Mouse (Mus musculus) right cerebral cortex, postnatal 4 days (tissue): ENCODE results near the gene Obsl1.
A peak's percentile ranks its signal among the peaks of the same experiment; 100 is the strongest.

Experiments
- DNase-seq: peaks from one replicate; pipeline ENCODE4 v3.0.0-alpha.2; 2022

Obsl1 gene

DNA sequence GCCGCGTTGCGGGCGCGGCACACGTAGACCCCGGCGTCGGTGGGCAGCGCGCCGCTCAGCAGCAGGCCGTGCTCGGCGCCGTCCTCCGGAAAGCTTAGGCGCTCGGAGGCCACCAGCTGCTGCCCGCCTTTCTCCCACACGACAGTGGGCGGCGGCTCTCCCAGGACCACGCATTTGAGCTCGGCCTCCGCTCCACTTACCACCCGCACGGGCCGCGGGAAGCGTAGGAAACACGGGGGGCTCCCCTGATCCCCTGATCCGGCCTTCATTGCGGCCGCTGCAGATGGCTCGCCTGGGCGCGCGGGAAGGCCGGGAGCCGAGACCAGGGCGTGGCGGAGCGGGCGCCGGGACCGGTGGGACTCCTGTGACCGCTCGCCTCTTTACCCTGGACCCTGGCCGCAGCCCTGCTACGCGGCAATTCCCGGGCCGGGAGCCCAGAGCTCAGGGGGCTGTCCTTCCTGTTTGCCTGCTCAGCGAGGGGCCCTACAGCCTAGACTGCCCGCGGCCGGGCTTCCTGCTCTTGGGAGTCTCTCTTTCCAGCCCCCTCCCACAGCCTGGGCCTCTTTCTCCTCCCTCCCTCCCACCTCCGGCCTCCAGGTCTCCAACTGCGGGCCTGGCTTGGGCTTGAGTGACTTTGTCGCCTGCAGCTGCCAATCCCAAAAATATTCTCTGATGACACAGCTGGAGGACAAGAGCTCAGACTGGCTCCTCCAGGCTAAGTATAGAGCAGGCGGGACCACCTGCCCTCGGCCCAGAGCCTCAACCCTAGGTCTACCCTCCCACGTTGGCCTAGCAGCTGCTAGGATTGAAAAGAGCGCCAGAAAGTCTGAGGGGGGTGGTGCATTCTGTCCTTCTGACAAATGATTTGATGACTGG lies at the start of gene Obsl1:
Gene Obsl1 (minus strand): TSS at position 497 of the 876 bp plus-strand sequence.
- DNase-seq: peak; percentile 67

DNA sequence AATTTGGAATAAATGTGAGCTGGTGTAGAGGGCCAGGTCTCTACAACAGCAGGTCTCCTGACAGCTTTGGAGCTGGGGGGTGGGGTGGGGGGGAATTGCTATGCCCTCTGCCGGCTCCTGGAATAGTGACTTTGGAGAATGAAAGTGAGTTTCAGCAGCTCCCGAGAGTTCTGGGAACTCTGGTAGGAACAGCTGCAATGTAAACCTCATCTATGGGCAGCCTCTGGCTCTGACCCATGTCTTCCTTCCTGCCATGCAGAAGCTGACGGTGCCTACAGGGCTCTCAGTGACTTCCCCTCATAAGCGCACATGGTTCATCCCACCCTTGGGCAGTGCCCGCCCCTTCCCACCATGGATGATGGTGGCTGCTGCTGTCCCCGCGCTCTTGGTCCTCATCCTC lies 49.4 kb upstream of the Obsl1 start:
- no peak for DNase-seq

DNA sequence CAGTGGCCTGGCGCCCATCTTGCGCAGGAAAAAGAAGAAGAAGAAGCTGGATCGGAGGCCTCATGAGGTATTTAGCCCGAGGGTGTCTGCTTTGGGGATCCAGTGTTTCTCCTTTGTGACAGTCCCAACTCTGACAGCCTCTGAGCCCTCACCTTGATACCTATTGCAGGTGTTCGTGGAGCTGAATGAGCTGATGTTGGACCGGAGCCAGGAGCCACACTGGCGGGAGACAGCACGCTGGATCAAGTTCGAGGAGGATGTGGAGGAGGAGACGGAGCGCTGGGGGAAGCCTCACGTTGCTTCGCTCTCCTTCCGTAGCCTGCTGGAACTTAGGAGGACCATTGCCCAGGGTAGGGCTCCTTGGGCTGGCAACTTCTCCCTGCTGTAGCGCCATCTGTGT lies 44.3 kb upstream of the Obsl1 start:
- DNase-seq: no peak

DNA sequence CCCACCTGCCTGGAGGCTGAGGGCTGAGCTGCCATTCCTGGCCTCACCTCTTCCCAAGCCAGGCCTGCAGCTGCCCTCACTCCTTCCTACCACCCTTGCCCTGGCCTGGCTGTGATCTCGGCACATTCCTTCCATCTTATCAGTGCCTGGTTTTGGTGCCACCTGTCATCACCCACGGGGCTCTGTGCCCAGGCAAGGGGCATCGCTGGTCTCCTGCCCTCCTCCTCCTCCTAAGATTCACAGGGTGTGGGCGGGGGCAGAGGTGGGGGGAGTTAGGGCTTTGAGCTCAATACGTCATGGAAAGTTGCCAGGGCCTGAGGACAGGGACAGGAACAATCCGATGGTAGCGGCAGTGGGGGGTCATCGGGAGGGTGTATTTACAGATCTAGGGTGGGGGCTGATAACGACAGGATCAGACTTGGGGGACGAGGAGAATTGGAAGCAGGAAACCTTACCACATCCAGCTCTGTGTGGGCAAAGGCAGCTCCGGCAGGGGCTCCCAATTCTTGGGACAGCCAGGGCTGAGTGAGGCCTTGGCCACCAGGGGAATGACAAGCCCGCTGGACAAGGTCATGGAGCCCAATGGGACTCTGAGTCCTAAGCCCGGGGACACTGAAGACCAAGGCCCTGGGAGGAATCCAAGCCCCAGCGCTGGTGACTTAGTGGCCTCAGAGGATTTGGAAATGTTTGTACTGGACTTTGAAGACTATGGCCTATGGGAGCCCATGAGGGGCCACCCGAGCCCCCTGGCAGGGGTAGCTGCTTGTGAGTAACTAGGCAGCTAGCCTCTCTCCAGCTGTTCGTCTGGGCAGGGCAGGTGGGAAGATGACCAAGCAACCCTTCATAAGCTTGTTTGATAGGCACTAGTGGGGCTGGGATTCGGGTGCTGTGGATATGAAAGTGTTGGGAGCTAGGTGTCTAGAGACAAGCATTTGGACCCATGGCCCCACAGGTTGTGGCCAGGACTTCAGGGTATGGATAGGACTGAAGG lies 43.3 kb upstream of the Obsl1 start:
- DNase-seq: no peak

DNA sequence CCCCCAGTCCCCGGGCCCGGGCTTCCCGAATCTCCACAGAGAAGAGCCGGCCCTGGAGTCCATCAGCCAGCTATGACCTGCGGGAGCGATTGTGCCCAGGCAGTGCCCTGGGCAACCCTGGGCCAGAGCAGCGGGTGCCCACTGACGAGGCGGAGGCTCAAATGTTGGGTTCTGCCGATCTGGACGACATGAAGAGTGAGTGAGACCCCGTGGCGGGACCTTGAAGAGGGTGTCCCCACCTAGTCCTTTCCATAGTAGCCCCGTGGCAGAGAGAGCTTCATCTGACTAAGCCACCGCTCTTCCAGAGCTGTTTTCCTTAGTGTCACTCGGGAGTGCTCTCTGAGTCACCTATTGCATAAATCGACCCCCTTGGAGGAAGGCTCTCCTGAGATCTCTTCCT lies 42.6 kb upstream of the Obsl1 start:
- DNase-seq: no peak

DNA sequence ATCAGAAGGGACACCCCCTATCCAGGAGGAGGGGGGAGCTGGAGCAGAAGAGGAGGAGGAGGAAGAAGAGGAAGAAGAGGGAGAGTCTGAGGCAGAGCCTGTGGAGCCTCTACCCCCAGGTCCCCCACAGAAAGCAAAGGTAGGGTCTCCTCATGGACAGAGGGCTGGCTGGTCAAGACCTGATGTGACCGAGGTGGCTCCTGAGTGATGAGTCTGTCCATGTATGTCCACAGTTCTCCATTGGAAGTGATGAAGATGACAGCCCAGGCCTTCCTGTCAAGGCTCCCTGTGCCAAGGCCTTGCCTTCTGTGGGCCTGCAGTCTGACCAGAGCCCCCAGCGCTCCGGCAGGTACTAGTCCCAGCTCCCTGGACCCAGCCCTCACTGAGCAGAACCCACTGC lies 41.8 kb upstream of the Obsl1 start:
- DNase-seq: no peak

DNA sequence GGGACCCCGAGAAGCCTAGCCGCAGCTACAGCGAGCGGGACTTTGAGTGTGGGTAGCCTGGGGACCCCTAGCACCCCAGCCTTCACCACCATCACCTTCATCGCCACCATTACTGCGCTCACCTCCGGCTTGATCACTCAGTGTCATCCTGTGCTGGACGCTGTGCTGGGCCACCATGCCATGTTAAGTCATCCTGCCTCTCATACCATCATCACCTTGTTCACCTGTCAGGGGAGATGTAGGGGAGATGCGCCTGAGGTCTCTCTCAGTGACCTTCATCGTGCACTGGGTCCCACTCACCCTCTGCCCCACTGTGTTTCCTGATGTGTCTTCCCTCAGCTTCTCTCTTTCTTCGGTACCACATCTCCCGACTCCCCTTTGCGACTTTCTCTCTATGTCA lies 41.1 kb upstream of the Obsl1 start:
- no peak for DNase-seq

DNA sequence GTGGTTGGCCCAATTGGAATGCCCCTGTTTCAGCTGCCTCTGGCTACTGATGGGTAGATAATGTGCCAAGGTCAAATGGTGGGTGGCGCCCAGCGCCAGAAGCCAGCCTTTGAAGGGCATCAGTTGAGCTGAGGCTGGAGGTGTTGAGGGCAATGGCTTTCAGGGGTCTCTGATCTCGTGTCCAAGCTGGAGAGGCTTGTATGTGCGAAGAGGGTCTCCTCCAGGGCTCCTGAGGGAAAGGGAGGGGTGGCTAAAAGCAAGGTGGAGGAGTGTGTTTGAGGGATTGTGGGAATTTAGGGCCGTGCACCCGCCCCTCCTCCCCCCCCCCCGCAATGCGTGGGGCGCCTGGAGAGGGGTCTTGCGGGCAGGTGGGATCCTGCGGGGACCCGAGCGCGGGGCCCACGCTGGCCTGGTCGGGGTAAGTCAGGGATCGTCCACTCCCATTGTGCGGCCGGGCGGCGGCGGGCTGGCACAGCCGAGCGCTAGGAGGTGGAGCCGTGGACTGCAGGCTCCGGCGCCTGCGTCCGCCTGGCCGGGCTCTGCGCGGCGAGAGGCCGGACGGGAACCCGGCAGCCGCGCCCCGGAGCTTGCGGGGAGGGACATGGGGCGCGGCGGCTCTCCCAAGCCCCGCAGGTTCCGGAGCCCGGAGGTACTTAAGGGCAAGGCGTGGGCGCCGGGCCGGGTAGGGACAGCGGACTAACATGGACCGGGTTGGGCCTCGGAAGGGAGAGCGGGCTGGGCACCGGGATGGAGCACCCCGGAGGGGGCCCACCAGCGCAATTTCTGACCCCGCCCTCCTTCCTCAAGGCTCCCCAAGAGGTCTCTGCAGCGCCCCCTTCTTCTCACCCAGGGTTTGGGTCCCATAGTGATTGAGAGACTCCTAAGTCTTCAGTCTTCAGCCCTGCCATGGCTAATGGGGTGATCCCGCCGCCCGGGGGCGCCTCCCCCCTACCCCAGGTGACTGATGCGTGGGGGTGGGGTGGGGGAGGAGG lies 40.0 kb upstream of the Obsl1 start, which contains the start of gene Slc4a3:
Gene Slc4a3 (plus strand): TSS at position 302 of the 992 bp plus-strand sequence.
- peak; percentile 76 for DNase-seq

DNA sequence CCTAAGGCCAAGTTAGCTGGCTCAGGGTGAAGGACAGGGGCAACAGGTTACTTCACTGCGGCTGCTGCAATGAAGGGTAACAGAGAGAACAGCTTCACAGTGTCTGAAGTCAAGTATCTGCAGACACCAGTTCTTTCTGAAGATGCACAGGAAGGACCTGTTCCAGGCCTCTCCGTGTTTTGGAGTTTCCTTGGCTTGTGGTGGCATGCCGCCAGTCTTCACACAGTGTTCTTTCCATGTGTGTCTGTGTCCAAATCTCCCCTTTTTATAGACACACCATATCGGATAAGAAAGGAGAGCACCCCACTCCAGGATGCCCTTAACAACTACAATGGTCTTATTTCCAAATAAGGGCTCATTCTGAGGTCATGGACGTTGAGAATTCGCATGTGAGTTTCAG lies 38.1 kb upstream of the Obsl1 start:
- DNase-seq: no peak

DNA sequence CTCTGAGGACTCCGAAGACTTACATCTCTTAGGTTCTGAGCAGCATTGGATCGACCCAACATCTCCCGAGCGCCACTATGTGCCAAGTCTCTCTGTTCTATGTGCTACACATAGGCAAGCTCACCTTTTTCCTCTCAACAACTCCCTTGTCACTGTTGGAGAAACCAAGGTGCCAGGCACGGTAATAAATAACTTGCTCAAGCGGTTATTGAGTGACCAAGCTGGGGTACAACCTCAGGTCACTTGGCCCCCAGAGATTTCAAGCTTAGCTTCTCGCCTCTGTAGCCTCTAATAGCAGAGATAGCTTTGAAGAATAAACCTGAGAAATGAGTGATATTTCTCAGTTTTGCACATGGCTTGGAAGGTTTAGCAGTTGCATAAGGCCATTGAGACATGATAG lies 35.2 kb upstream of the Obsl1 start:
- no peak for DNase-seq

DNA sequence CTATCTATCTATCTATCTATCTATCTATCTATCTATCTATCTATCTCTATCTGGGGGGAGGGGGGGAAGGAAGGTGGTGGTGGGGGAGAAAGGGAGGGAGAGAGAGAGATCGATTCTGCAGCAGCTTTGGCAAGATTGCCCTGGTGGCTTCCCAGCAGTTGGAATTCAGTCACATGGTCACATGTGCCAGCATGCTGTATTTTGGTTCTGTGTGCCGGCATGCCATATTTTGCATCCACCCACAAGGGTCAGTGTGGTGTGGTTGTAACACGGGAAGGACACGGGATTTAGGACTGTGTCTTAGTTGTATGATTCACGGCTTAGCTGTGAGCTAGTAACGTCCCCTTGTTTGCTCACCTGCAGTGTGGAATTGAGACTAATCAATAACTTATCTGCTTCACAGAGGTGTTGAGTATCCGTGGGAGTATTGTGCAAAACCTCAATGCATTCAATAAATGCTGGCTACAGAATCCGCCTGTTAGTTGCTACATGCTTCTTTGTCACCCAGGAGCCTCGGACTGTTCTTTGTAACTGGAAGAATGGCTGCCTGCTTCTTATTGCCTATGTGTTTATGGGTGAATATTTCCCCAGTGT lies 32.4 kb upstream of the Obsl1 start:
- no peak for DNase-seq

DNA sequence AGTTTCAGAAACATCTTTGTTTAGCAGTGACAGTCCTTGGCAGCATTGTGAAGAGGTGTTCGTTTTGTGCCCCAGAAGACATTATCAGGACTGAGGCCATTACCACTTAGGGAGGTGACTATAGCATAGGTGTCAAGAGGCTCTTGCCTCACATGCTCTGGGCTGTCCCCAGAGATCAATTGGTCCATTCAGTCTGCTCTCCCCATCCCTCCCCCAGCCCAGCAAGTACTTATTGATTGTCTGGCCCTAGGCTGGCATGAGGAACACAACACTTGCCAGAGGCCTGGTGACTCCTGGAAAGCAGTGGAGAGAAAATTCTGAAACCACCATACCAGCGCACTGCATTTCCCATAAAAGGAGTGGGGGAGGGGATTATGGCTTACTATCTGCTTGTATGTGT lies 31.3 kb upstream of the Obsl1 start:
- DNase-seq: no peak

DNA sequence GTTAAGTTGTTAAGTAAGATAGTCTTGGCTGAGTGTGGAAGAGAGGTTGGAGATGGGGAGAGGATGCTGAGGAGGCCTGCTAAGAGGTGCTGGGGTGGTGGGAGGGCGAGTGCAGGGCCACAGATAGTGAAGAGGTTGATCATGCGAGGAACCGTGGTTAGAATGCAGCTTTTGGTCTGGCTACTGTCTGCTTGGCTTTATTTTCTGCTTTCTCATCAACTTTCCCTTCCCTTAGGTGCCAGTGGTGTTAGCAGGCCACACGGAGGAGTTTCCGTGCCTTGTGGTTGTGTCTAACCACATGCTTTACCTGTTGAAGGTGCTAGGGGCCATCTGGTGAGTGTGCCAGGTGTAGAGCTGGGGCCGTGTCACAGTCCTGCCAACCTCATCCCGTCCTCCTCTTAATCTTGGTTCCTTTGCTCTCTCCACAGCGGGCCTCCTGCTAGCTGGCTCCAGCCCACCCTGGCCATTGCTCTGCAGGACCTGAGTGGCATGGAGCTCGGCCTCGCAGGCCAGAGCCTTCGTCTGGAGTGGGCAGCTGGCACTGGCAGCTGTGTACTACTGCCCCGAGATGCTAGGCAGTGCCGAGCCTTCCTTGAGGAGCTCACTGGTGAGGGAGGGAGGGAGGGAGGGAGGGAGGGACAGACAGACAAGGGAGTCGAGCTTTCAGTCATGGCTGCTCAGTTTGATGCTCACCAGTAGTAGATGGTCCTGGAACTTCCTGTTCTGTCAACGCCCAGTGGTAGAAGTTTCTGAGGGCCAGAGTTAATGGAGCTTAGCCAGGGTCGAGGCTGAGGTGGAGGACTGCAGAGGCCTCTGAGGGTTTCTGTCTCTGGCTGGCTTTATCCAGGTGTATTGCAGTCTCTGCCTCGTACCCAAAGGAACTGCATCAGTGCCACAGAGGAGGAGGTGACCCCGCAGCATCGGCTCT lies 27.3 kb upstream of the Obsl1 start:
- no peak for DNase-seq

DNA sequence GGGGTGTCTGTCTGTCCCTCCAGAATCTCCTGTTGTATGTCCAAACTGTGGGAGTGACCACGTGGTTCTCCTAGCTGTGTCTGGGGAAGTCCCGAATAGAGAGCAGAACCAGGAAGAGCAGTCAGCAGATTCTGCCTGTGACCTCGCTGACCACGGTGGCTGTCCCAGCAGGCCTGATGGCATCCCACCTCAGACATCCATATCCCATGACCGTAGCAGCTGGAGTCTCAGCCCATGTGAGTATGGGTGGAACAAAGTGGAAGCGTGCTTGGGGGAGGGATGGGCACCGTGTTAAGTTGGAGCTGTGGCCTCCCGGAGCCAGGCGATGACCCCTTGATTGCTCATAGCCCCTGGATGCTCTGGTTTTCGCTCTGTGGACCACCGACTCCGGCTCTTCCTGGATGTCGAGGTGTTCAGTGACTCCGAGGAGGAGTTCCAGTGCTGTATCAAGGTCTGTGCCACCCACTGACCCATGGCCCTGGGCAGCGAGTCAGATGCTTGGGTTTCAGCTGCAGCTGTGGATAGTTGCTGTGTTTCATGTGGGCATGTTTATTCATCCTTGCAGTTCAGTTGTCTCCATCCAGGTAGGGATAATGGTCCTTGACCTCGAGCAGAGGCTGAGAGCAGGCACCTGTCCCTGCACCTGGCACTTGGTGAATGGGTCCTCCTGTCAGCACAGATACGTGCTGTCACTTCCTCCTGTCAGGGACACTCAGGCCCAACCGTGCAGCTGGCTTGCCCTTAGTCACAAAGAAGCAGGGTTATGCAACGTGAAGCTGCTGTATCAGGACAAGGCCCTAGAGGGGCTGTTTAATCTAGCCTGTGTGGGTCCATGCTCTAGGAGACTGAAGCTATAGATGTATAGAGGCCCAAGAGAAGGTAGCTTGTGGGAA lies 26.3 kb upstream of the Obsl1 start:
- no peak for DNase-seq

DNA sequence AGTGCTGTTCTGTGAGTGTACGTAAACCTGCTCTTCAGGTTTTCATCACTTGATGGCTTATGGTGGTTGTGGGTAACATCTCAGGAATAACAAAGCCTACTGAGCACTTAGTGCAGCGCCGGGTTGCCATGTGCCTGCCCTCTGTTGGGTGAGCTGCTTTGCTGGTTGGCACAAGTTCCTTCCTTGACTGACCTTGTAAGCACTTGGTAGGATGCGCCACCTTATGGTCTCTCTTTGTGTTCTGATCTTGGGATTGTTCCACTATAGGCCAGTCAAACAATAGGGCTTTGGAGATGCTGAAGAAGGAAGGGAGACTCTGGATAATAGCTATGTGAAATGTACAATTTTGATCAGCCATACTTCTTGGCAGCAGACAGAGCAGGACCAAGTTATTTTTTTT lies 24.3 kb upstream of the Obsl1 start:
- no peak for DNase-seq

DNA sequence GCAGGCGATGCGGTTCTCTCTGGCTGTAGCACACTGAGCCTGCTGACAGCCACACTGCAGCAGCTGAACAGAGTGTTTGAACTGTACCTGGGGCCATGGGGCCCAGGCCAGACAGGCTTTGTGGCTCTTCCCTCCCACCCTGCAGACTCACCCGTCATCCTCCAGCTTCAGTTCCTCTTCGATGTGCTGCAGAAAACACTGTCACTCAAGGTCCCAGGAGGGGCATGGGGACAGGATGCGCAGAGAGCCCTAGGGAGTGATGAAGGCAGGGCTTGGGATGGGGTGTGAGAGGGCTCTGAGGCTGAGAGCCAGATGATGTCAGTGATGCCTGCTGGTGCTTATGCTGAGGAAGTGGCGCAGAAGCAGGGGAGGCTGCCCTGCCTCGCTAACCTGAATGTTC lies 18.4 kb upstream of the Obsl1 start:
- DNase-seq: no peak

DNA sequence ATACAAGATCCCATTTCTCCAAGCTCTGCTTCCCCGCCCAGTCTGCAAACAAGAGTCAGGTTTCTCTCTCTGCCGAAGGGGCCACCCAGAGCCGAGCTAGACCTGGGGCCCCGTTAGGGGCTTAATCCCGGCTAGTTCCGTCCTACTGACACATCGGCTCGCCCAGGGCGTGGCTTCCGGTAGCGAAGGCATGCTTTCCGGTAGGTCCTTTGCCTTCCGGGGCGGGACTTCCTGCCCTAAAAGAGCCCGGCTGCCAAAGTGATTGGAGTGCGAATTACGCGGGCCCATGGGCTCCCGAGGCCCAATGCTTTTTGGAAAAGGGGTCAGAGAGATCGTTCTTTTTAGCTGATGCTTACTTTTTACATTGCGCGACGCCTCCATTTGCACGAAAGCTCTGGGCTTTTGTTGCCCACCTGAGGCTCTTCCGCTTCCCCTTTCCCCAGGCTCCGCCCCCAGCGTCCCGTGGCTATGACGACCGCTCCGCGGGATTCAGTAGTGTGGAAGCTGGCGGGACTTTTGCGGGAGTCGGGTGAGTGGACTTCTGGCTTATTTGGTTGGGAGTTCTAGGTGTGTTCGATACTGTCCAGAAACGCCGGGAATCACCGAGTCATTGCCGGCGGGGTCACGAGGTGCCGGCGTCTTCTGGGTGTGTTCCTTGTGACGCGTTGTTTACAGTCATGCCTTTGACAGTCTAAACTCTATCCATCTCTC lies 15.2 kb upstream of the Obsl1 start, which contains the start of gene Stk11ip:
Gene Stk11ip (plus strand): TSS at position 209 of the 711 bp plus-strand sequence.
- peak; percentile 85 for DNase-seq

DNA sequence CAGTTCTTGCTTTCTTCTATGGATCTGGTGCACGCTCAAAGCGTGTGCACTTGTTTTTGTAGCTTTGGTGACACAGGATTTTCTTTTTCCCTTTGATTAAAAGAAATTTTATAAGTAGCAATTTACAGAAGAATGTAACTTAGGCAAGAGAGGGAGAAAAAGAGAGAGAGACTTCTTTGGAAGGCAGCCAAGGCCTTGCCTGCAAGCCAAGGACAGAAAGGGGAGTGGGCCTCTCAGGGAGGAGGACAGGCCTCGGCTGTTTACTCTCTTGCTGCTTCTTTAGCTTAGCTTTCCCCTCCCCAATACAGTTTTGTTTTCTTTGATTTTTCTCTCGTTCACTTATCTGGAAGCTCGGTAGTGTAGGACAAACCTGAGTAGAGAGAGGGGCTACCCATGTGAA lies 13.3 kb upstream of the Obsl1 start:
- no peak for DNase-seq

DNA sequence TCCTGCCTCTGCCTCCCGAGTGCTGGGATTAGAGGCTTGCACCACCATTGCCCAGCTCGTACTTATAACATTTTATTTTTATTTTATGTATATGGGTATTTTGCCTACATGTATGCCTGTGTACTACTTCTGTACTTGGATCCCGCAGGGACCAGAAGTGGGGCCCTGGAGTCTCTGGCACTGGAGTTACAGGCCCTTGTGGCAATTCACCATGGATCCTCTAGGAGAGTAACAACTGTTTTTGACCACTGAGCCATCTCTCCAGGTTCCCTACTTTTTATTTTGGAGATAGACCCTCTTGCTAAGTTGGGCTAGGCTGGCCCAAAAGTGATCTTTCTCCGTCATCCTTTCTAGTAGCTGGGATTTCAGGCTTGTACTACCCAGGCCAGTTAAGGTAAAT lies 12.2 kb upstream of the Obsl1 start:
- no peak for DNase-seq
